Mouse (Mus musculus): ENCODE measurements at regions not wholly inside any gene's neighbourhood (a gene's known extent, or its start where the extent isn't known, plus 50 kb on each side); places are given as distances from the start of the nearest gene placed in this dataset.

DNA sequence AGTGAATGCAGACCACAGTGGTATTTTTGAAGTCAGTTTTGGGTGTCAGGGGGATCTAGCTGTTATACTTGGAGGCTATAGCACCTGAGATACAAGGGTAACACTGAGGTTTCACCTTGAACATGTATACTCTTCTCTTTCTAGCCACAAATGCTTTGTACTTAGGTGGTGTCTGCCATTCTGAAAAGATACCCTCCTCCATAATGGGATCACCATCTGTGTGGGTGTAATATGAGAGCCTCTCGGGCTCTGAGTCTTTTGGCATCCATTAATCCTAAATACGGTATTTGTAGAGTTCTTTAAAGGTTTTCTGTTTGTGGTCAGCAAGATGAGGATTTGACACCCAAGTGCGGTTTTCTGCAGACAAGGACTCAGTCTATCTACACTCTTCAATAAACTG is 295.7 kb downstream of the Klf6 start:
- Histone ChIP-seq H3K36me3 (ENCODE audit: control insufficient read depth in 1 of 2, insufficient read depth in 2 of 2, low read length in 2 of 2) (no peaks in the 10 kb centered on the region), H3K4me3 (ENCODE audit: control insufficient read depth in 1 of 2, insufficient read depth in 1 of 2, low read depth in 2 of 2, low read length in 2 of 2) (no peak overlapping the region), H3K4me1 (ENCODE audit: control insufficient read depth in 1 of 2, insufficient read depth in 2 of 2, low read length in 2 of 2) (no peaks in the 10 kb centered on the region; a peak in 1 of 4 replicates), H3K27ac (ENCODE audit: control insufficient read depth, low read depth, low read length) (no peak overlapping the region), H3K9ac (ENCODE audit: control insufficient read depth, low read depth, low read length, poor library complexity, severe bottlenecking) (no peak overlapping the region), H3K27me3 (ENCODE audit: control insufficient read depth in 1 of 2, insufficient read depth in 2 of 2, low read length in 2 of 2) (no peaks in the 10 kb centered on the region), H3K9me3 (replicated peaks; ENCODE audit: insufficient read depth, low read length) (no peaks in the 10 kb centered on the region), H3K79me2 (ENCODE audit: control insufficient read depth, insufficient read depth, low read length, poor library complexity) (no peaks in the 10 kb centered on the region)
- no peak for DNase-seq (ENCODE audit: low read depth, low spot score)
- TF ChIP-seq ETS1 (IDR thresholded peaks at IDR 0.05; ENCODE audit: low read depth, low read length): no peak
- TF ChIP-seq MYC (IDR thresholded peaks at IDR 0.05; ENCODE audit: low read depth, low read length): no peak
- TF ChIP-seq POLR2AphosphoS5 (IDR thresholded peaks at IDR 0.05; ENCODE audit: borderline replicate concordance, low read depth, low read length): no peak
- TF ChIP-seq TBP (IDR thresholded peaks at IDR 0.05; ENCODE audit: low read depth, low read length): no peak
- TF ChIP-seq SMC3 (IDR thresholded peaks at IDR 0.05; ENCODE audit: low read depth, low read length): no peak
- TF ChIP-seq MYB (IDR thresholded peaks at IDR 0.05; ENCODE audit: low read depth, low read length): no peak
- no peak for TF ChIP-seq KAT2A (conservative IDR thresholded peaks at IDR 0.05; ENCODE audit: low read depth, low read length)
- no peak for TF ChIP-seq USF1 (IDR thresholded peaks at IDR 0.05; ENCODE audit: low read depth, low read length)

- TF ChIP-seq POLR2A (IDR thresholded peaks at IDR 0.05; ENCODE audit: control insufficient read depth in 1 of 2, insufficient read depth in 1 of 2, low read depth in 1 of 2, low read length in 2 of 2, poor library complexity in 1 of 2) (no peak), SMC3 (IDR thresholded peaks at IDR 0.05; ENCODE audit: low read depth, low read length) (no peak), E2F4 (IDR thresholded peaks at IDR 0.05; ENCODE audit: borderline replicate concordance, low read depth, low read length) (no peak), TAL1 (IDR thresholded peaks at IDR 0.05; ENCODE audit: low read length) (no peak), UBTF (IDR thresholded peaks at IDR 0.05; ENCODE audit: borderline replicate concordance, insufficient read depth, low read depth, low read length) (no peak), ETS1 (IDR thresholded peaks at IDR 0.05; ENCODE audit: low read depth, low read length) (no peak)
- DNase-seq (ENCODE audit: low read depth, low spot score): no peak
- Histone ChIP-seq H3K27ac (ENCODE audit: control insufficient read depth, low read depth, low read length) (no peak overlapping the region), H3K36me3 (ENCODE audit: control insufficient read depth in 1 of 2, insufficient read depth in 2 of 2, low read length in 2 of 2) (no peaks in the 10 kb centered on the region; a peak in 1 of 4 replicates), H3K9me3 (replicated peaks; ENCODE audit: insufficient read depth, low read length) (no peaks in the 10 kb centered on the region), H3K4me3 (ENCODE audit: control insufficient read depth in 1 of 2, insufficient read depth in 1 of 2, low read depth in 2 of 2, low read length in 2 of 2) (no peak overlapping the region), H3K79me2 (ENCODE audit: control insufficient read depth, insufficient read depth, low read length, poor library complexity) (no peaks in the 10 kb centered on the region), H3K9ac (ENCODE audit: control insufficient read depth, low read depth, low read length, poor library complexity, severe bottlenecking) (no peak overlapping the region), H3K27me3 (ENCODE audit: control insufficient read depth in 1 of 2, insufficient read depth in 2 of 2, low read length in 2 of 2) (no peaks in the 10 kb centered on the region), H3K4me1 (ENCODE audit: control insufficient read depth in 1 of 2, insufficient read depth in 2 of 2, low read length in 2 of 2) (no peaks in the 10 kb centered on the region; a peak in 1 of 4 replicates)
These were observed 296.7 kb downstream of the Klf6 start for GRCm38 (mm10) chr13:6157946-6158345.

GRCm38 (mm10) chr13:6159412-6159811 is 298.1 kb downstream of the Klf6 start:
- TF ChIP-seq ZKSCAN1 (IDR thresholded peaks at IDR 0.05; ENCODE audit: low read depth, low read length): no peak
- no peak for TF ChIP-seq TCF12 (IDR thresholded peaks at IDR 0.05; ENCODE audit: low read depth, low read length)
- no peak for TF ChIP-seq TBP (IDR thresholded peaks at IDR 0.05; ENCODE audit: low read depth, low read length)
- no peak for TF ChIP-seq ETS1 (IDR thresholded peaks at IDR 0.05; ENCODE audit: low read depth, low read length)
- TF ChIP-seq MYC (IDR thresholded peaks at IDR 0.05; ENCODE audit: low read depth, low read length): no peak
- TF ChIP-seq KAT2A (conservative IDR thresholded peaks at IDR 0.05; ENCODE audit: low read depth, low read length): no peak
- TF ChIP-seq NELFE (IDR thresholded peaks at IDR 0.05; ENCODE audit: low read depth, low read length): no peak
- TF ChIP-seq MAFK (IDR thresholded peaks at IDR 0.05; ENCODE audit: borderline replicate concordance, low read depth, low read length): no peak
- TF ChIP-seq MEF2A (IDR thresholded peaks at IDR 0.05; ENCODE audit: extremely low read depth, insufficient replicate concordance, low read depth, low read length, poor library complexity, severe bottlenecking): no peak
- TF ChIP-seq HCFC1 (IDR thresholded peaks at IDR 0.05; ENCODE audit: low read depth, low read length): no peak
- TF ChIP-seq TAL1 (IDR thresholded peaks at IDR 0.05; ENCODE audit: low read length): no peak
- no peak for TF ChIP-seq EP300 (IDR thresholded peaks at IDR 0.05; ENCODE audit: low read depth in 1 of 2, low read length in 2 of 2)
- no peak for TF ChIP-seq RCOR1 (IDR thresholded peaks at IDR 0.05; ENCODE audit: low read depth, low read length)
- no peak for TF ChIP-seq SMC3 (IDR thresholded peaks at IDR 0.05; ENCODE audit: low read depth, low read length)
- TF ChIP-seq ZC3H11A (IDR thresholded peaks at IDR 0.05; ENCODE audit: low read depth, low read length): no peak
- no peak for TF ChIP-seq BHLHE40 (IDR thresholded peaks at IDR 0.05; ENCODE audit: borderline replicate concordance, low read depth, low read length)
- H3K9ac ChIP-seq (ENCODE audit: control insufficient read depth, low read depth, low read length, poor library complexity, severe bottlenecking): no peak overlapping the region
- no peaks in the 10 kb centered on the region for H3K79me2 ChIP-seq (ENCODE audit: control insufficient read depth, insufficient read depth, low read length, poor library complexity)
- H3K36me3 ChIP-seq (ENCODE audit: control insufficient read depth in 1 of 2, insufficient read depth in 2 of 2, low read length in 2 of 2): no peaks in the 10 kb centered on the region; a peak in 1 of 4 replicates
- no peak overlapping the region for H3K27ac ChIP-seq (ENCODE audit: control insufficient read depth, low read depth, low read length)
- H3K9me3 ChIP-seq (replicated peaks; ENCODE audit: insufficient read depth, low read length): no peaks in the 10 kb centered on the region
- no peaks in the 10 kb centered on the region for H3K27me3 ChIP-seq (ENCODE audit: control insufficient read depth in 1 of 2, insufficient read depth in 2 of 2, low read length in 2 of 2)
- no peak for DNase-seq (ENCODE audit: low read depth, low spot score)
- H3K4me1 ChIP-seq (ENCODE audit: control insufficient read depth in 1 of 2, insufficient read depth in 2 of 2, low read length in 2 of 2): no peaks in the 10 kb centered on the region; a peak in 1 of 4 replicates
- no peak overlapping the region for H3K4me3 ChIP-seq (ENCODE audit: control insufficient read depth in 1 of 2, insufficient read depth in 1 of 2, low read depth in 2 of 2, low read length in 2 of 2)
